Comparison of ENCODE assay signal across 9 mouse cellular contexts in genomic region chr10:75744017-75744416, GRCm38 (mm10). TPM values are rescaled to one million over a fixed set of nuclear protein-coding genes. Genes with fewer than 3 reads are reported as not detected.
DNase-seq lines count a peak whose midpoint lies in the region; ATAC-seq and TF ChIP-seq lines count a peak whose summit lies in the region.
"Had no signal": no experiment of that assay in that cellular context is flagged by ENCODE, and none has a peak within 500 bp of the region (broad histone marks: within the 10 kb centered on the region; RNA-seq: fewer than 3 reads in every experiment).

No protein-coding gene starts in this region.

- no peaks in the 10 kb centered on the region for H3K79me2 ChIP-seq in CH12.LX (replicated peaks; ENCODE audit: control insufficient read depth, extremely low read depth, insufficient read depth, poor library complexity, severe bottlenecking)

- H3K4me3 ChIP-seq in CH12.LX (replicated peaks in 1 of 3; ENCODE audit: low read depth in 2 of 3, low read length in 2 of 3, poor library complexity in 1 of 3), result no peak overlapping the region
- no peak overlapping the region for H3K4me3 ChIP-seq in heart, postnatal 0 days (ENCODE audit: low read depth, low read length)
- no peak overlapping the region for H3K4me3 ChIP-seq in liver, embryonic 13.5 days (replicated peaks)
- no peak overlapping the region for H3K4me3 ChIP-seq in neural tube, embryonic 12.5 days
- H3K4me3 ChIP-seq in stomach, embryonic 16.5 days (replicated peaks; ENCODE audit: low read length), result no peak overlapping the region
- H3K4me3 ChIP-seq: heart, embryonic 13.5 days had no signal

- peak; percentile 78 for ATAC-seq in erythroid progenitor cell, adult 5-6 weeks (replicated peaks; ENCODE audit: low FRiP score, poor library complexity, severe bottlenecking)
- peak; percentile 86 for ATAC-seq in heart, postnatal 0 days (ENCODE audit: insufficient read depth, low read depth)
- peak; percentile 80 for ATAC-seq in liver, embryonic 13.5 days (ENCODE audit: low read depth)
- ATAC-seq in neural tube, embryonic 12.5 days (ENCODE audit: low FRiP score, low read depth), result peak; percentile 82
- ATAC-seq in stomach, embryonic 16.5 days (ENCODE audit: insufficient read depth, low FRiP score), result peak; percentile 84

- H3K9ac ChIP-seq in CH12.LX (ENCODE audit: insufficient read depth, low read depth), result no peak overlapping the region
- H3K9ac ChIP-seq in heart, postnatal 0 days (replicated peaks; ENCODE audit: low read depth, low read length), result no peak overlapping the region
- H3K9ac ChIP-seq in liver, embryonic 13.5 days, result no peak overlapping the region
- no peak overlapping the region for H3K9ac ChIP-seq in neural tube, embryonic 12.5 days
- no peak overlapping the region for H3K9ac ChIP-seq in stomach, embryonic 16.5 days (ENCODE audit: low read length)
- H3K9ac ChIP-seq: heart, embryonic 13.5 days had no signal

- WGBS in heart, postnatal 0 days, result 42% methylated on average over 3 of the region's 3 CpGs
- WGBS in liver, embryonic 13.5 days (ENCODE audit: insufficient replicate concordance), result 41% methylated on average over 3 of the region's 3 CpGs
- whole genome bisulfite sequencing in neural tube, embryonic 12.5 days, result 48% methylated on average over 3 of the region's 3 CpGs
- WGBS in stomach, embryonic 16.5 days, result 38% methylated on average over 3 of the region's 3 CpGs

- no peak overlapping the region for H3K4me2 ChIP-seq in CH12.LX (ENCODE audit: insufficient read depth, low read depth, poor library complexity, severe bottlenecking)
- no peak overlapping the region for H3K4me2 ChIP-seq in heart, postnatal 0 days (ENCODE audit: low read depth, low read length)
- H3K4me2 ChIP-seq in liver, embryonic 13.5 days, result no peak overlapping the region
- H3K4me2 ChIP-seq in neural tube, embryonic 12.5 days (replicated peaks), result no peak overlapping the region
- no peak overlapping the region for H3K4me2 ChIP-seq in stomach, embryonic 16.5 days (ENCODE audit: low read depth, low read length)
- H3K4me2 ChIP-seq: heart, embryonic 13.5 days had no signal

- TF ChIP-seq POLR2A in CH12.LX (IDR thresholded peaks at IDR 0.05; ENCODE audit: low read depth, low read length), result no peak

- H3K9me3 ChIP-seq in CH12.LX (replicated peaks; ENCODE audit: low read length), result no peaks in the 10 kb centered on the region
- H3K9me3 ChIP-seq in heart, postnatal 0 days (replicated peaks; ENCODE audit: control insufficient read depth, low read length), result no peaks in the 10 kb centered on the region
- no peaks in the 10 kb centered on the region for H3K9me3 ChIP-seq in liver, embryonic 13.5 days (replicated peaks)
- H3K9me3 ChIP-seq in neural tube, embryonic 12.5 days, result no peaks in the 10 kb centered on the region
- H3K9me3 ChIP-seq in stomach, embryonic 16.5 days (replicated peaks; ENCODE audit: control insufficient read depth, low read length), result no peaks in the 10 kb centered on the region
- H3K9me3 ChIP-seq: heart, embryonic 13.5 days had no signal

- H3K36me3 ChIP-seq in CH12.LX (replicated peaks in 1 of 2; ENCODE audit: control insufficient read depth in 1 of 2, insufficient read depth in 1 of 2, low read length in 1 of 2), result peaks cover 71 to 95% of the 10 kb centered on the region in 2 experiments
- peaks cover 95% of the 10 kb centered on the region for H3K36me3 ChIP-seq in heart, postnatal 0 days (replicated peaks; ENCODE audit: control insufficient read depth, insufficient read depth, low read length)
- peaks cover 99% of the 10 kb centered on the region for H3K36me3 ChIP-seq in liver, embryonic 13.5 days
- peaks cover 90% of the 10 kb centered on the region for H3K36me3 ChIP-seq in neural tube, embryonic 12.5 days
- peaks cover 15% of the 10 kb centered on the region; the same call in 1 of the 2 replicates for H3K36me3 ChIP-seq in stomach, embryonic 16.5 days (ENCODE audit: control insufficient read depth, insufficient read depth, low read length)

- no peak for TF ChIP-seq EP300 in CH12.LX (IDR thresholded peaks at IDR 0.05; ENCODE audit: low read length)
- no peak for TF ChIP-seq EP300 in heart, postnatal 0 days (IDR thresholded peaks at IDR 0.05; ENCODE audit: low read depth)

- peak; percentile 87 to 96 for TF ChIP-seq CTCF in CH12.LX (conservative IDR thresholded peaks at IDR 0.05 in 1 of 2, IDR thresholded peaks at IDR 0.05 in 1 of 2; ENCODE audit: low read depth in 2 of 2, low read length in 2 of 2)
- peak; percentile 99 for TF ChIP-seq CTCF in heart, postnatal 0 days (IDR thresholded peaks at IDR 0.05; ENCODE audit: low read depth)

- no peaks in the 10 kb centered on the region for H3K4me1 ChIP-seq in CH12.LX (ENCODE audit: control insufficient read depth in 1 of 2, insufficient read depth in 2 of 2)
- no peaks in the 10 kb centered on the region for H3K4me1 ChIP-seq in heart, postnatal 0 days (ENCODE audit: control insufficient read depth, insufficient read depth)
- 0 out of 2 replicates have a peak, but pooled peaks cover 4% of the 10 kb centered on the region for H3K4me1 ChIP-seq in liver, embryonic 13.5 days (replicated peaks)
- no peaks in the 10 kb centered on the region for H3K4me1 ChIP-seq in neural tube, embryonic 12.5 days
- no peaks in the 10 kb centered on the region for H3K4me1 ChIP-seq in stomach, embryonic 16.5 days (ENCODE audit: control insufficient read depth, insufficient read depth, low read length)
- H3K4me1 ChIP-seq: heart, embryonic 13.5 days had no signal

- no peak overlapping the region for H3K27ac ChIP-seq in CH12.LX (ENCODE audit: insufficient read depth, low read depth)
- no peak overlapping the region for H3K27ac ChIP-seq in heart, postnatal 0 days (ENCODE audit: low read depth)
- no peak overlapping the region for H3K27ac ChIP-seq in liver, embryonic 13.5 days
- H3K27ac ChIP-seq in neural tube, embryonic 12.5 days, result no peak overlapping the region
- no peak overlapping the region for H3K27ac ChIP-seq in stomach, embryonic 16.5 days (ENCODE audit: low read length)
- H3K27ac ChIP-seq: heart, embryonic 13.5 days had no signal

- peak; percentile 74 for DNase-seq in CH12.LX (ENCODE audit: extremely low read depth)
- peak; percentile 62 for DNase-seq in brain, embryonic 18.5 days (ENCODE audit: low read depth, low spot score)
- peak; percentile 54 for DNase-seq in heart, postnatal 0 days (ENCODE audit: low spot score)
- peak; percentile 76 to 92 for DNase-seq in kidney, postnatal 25 days
- DNase-seq in liver, embryonic 13.5 days, result peak; percentile 52

- TF ChIP-seq RAD21 in CH12.LX (IDR thresholded peaks at IDR 0.05; ENCODE audit: low read depth, low read length), result peak; percentile 90

- dilution Hi-C loops in CH12.LX (cut with MboI; ENCODE audit: extremely low pct_ligation_motif_present, extremely low pct_unique_long_range_greater_than_20kb, low sequenced_read_pairs), result no loop called here

- in situ Hi-C loops in CH12.LX (cut with MboI; ENCODE audit: low pct_ligation_motif_present, low pct_unique_long_range_greater_than_20kb, low sequenced_read_pairs), result loop anchor here (10.0 kb wide), 1 partner anchor 111 kb away; no protein-coding TSS in a partner anchor

- H3K27me3 ChIP-seq in CH12.LX (replicated peaks), result no peaks in the 10 kb centered on the region
- no peaks in the 10 kb centered on the region for H3K27me3 ChIP-seq in heart, postnatal 0 days (ENCODE audit: control insufficient read depth, insufficient read depth, low read length)
- H3K27me3 ChIP-seq in liver, embryonic 13.5 days, result no peaks in the 10 kb centered on the region
- H3K27me3 ChIP-seq in neural tube, embryonic 12.5 days (replicated peaks), result no peaks in the 10 kb centered on the region
- no peaks in the 10 kb centered on the region for H3K27me3 ChIP-seq in stomach, embryonic 16.5 days (ENCODE audit: control insufficient read depth, insufficient read depth, low read length)
- H3K27me3 ChIP-seq: heart, embryonic 13.5 days had no signal

RNA-seq across cellular contexts. Expression of gene Cabin1, which starts 20.1 kb away (rescaled TPM):
- total RNA-seq in CH12.LX (2012; rRNA removed) (29.0 and 35.8 TPM in 2 replicates), CH12.LX (2014; rRNA removed) (11.8 and 12.0 TPM in 2 replicates)
- 38.9 and 46.0 TPM in 2 replicates for polyA plus RNA-seq in CH12.LX (2012; ENCODE audit: insufficient read length, low read depth)
- total RNA-seq in erythroid progenitor cell, adult 5-6 weeks (2015; ENCODE audit: low replicate concordance), result 108 and 136 TPM in 2 replicates
- 115 and 143 TPM in 2 replicates for total RNA-seq in erythroid progenitor cell, adult 5-6 weeks (2017; ENCODE audit: low replicate concordance)
- total RNA-seq in heart, postnatal 0 days (2014; rRNA removed; ENCODE audit: low replicate concordance), result 44.1 and 194 TPM in 2 replicates
- 13.8 and 14.0 TPM in 2 replicates for polyA plus RNA-seq in heart, postnatal 0 days (2015; fragmentation: Nextera tagmentation; extraction: Ambion mirVana)
- 15.4 and 16.6 TPM in 2 replicates for polyA plus RNA-seq in liver, embryonic 13.5 days (2015; fragmentation: Nextera tagmentation; extraction: Ambion mirVana)
- polyA plus RNA-seq in neural tube, embryonic 12.5 days (2016; fragmentation: Nextera tagmentation; extraction: Ambion mirVana), result 37.2 and 42.4 TPM in 2 replicates
- 29.3 and 34.0 TPM in 2 replicates for polyA plus RNA-seq in stomach, embryonic 16.5 days (2015; fragmentation: Nextera tagmentation; extraction: Ambion mirVana)

RNA-seq across cellular contexts. Expression of gene Ddt, which starts 29.2 kb away (rescaled TPM):
- total RNA-seq in CH12.LX (2012; rRNA removed), result 229 and 390 TPM in 2 replicates
- 766 and 869 TPM in 2 replicates for total RNA-seq in CH12.LX (2014; rRNA removed)
- polyA plus RNA-seq in CH12.LX (2012; ENCODE audit: insufficient read length, low read depth), result 599 and 608 TPM in 2 replicates
- 33.5 TPM in 1 of 2 replicates, not detected in the other for total RNA-seq in erythroid progenitor cell, adult 5-6 weeks (2015; ENCODE audit: low replicate concordance)
- total RNA-seq in erythroid progenitor cell, adult 5-6 weeks (2017; ENCODE audit: low replicate concordance), result not detected in 2 replicates
- total RNA-seq in heart, postnatal 0 days (2014; rRNA removed; ENCODE audit: low replicate concordance), result 66.7 and 83.0 TPM in 2 replicates
- 82.1 and 84.8 TPM in 2 replicates for polyA plus RNA-seq in heart, postnatal 0 days (2015; fragmentation: Nextera tagmentation; extraction: Ambion mirVana)
- polyA plus RNA-seq in liver, embryonic 13.5 days (2015; fragmentation: Nextera tagmentation; extraction: Ambion mirVana), result 180 and 186 TPM in 2 replicates
- 91.8 and 95.6 TPM in 2 replicates for polyA plus RNA-seq in neural tube, embryonic 12.5 days (2016; fragmentation: Nextera tagmentation; extraction: Ambion mirVana)
- polyA plus RNA-seq in stomach, embryonic 16.5 days (2015; fragmentation: Nextera tagmentation; extraction: Ambion mirVana), result 57.1 and 72.9 TPM in 2 replicates

RNA-seq across cellular contexts. Expression of gene Gm20441, which starts 36.7 kb away (rescaled TPM):
- 0.42 and 0.68 TPM in 2 replicates for total RNA-seq in CH12.LX (2012; rRNA removed)
- total RNA-seq in CH12.LX (2014; rRNA removed), result 0.55 TPM in 1 of 2 replicates, not detected in the other
- not detected in 2 replicates for polyA plus RNA-seq in CH12.LX (2012; ENCODE audit: insufficient read length, low read depth)
- not detected in 2 replicates for total RNA-seq in erythroid progenitor cell, adult 5-6 weeks (2015; ENCODE audit: low replicate concordance)
- not detected in 2 replicates for total RNA-seq in erythroid progenitor cell, adult 5-6 weeks (2017; ENCODE audit: low replicate concordance)
- not detected in 2 replicates for total RNA-seq in heart, postnatal 0 days (2014; rRNA removed; ENCODE audit: low replicate concordance)
- not detected in 2 replicates for polyA plus RNA-seq in heart, postnatal 0 days (2015; fragmentation: Nextera tagmentation; extraction: Ambion mirVana)
- not detected in 2 replicates for polyA plus RNA-seq in liver, embryonic 13.5 days (2015; fragmentation: Nextera tagmentation; extraction: Ambion mirVana)
- not detected in 2 replicates for polyA plus RNA-seq in neural tube, embryonic 12.5 days (2016; fragmentation: Nextera tagmentation; extraction: Ambion mirVana)
- not detected in 2 replicates for polyA plus RNA-seq in stomach, embryonic 16.5 days (2015; fragmentation: Nextera tagmentation; extraction: Ambion mirVana)
- polyA plus RNA-seq: heart, embryonic 13.5 days had no signal

RNA-seq across cellular contexts. Expression of gene Gstt3, which starts 37.2 kb away (rescaled TPM):
- total RNA-seq in CH12.LX (2012; rRNA removed) (72.3 and 117 TPM in 2 replicates), CH12.LX (2014; rRNA removed) (109 and 110 TPM in 2 replicates)
- polyA plus RNA-seq in CH12.LX (2012; ENCODE audit: insufficient read length, low read depth), result 144 and 163 TPM in 2 replicates
- 1.3 TPM in 1 of 2 replicates, not detected in the other for total RNA-seq in erythroid progenitor cell, adult 5-6 weeks (2015; ENCODE audit: low replicate concordance)
- 0.13 TPM in 1 of 2 replicates, not detected in the other for total RNA-seq in erythroid progenitor cell, adult 5-6 weeks (2017; ENCODE audit: low replicate concordance)
- 3.2 and 4.1 TPM in 2 replicates for total RNA-seq in heart, postnatal 0 days (2014; rRNA removed; ENCODE audit: low replicate concordance)
- polyA plus RNA-seq in heart, postnatal 0 days (2015; fragmentation: Nextera tagmentation; extraction: Ambion mirVana), result 2.1 and 3.1 TPM in 2 replicates
- polyA plus RNA-seq in liver, embryonic 13.5 days (2015; fragmentation: Nextera tagmentation; extraction: Ambion mirVana), result 8.0 and 10.3 TPM in 2 replicates
- 1.8 and 2.4 TPM in 2 replicates for polyA plus RNA-seq in neural tube, embryonic 12.5 days (2016; fragmentation: Nextera tagmentation; extraction: Ambion mirVana)
- 50.2 and 55.5 TPM in 2 replicates for polyA plus RNA-seq in stomach, embryonic 16.5 days (2015; fragmentation: Nextera tagmentation; extraction: Ambion mirVana)

RNA-seq across cellular contexts. Expression of gene Gstt1, which starts 54.4 kb away (rescaled TPM):
- total RNA-seq in CH12.LX (2012; rRNA removed) (50.9 and 58.1 TPM in 2 replicates), CH12.LX (2014; rRNA removed) (2.4 and 2.9 TPM in 2 replicates)
- 4.5 and 6.2 TPM in 2 replicates for polyA plus RNA-seq in CH12.LX (2012; ENCODE audit: insufficient read length, low read depth)
- total RNA-seq in erythroid progenitor cell, adult 5-6 weeks (2015; ENCODE audit: low replicate concordance), result 25.6 and 29.3 TPM in 2 replicates
- total RNA-seq in erythroid progenitor cell, adult 5-6 weeks (2017; ENCODE audit: low replicate concordance), result 18.0 and 25.6 TPM in 2 replicates
- 12.9 and 20.0 TPM in 2 replicates for total RNA-seq in heart, postnatal 0 days (2014; rRNA removed; ENCODE audit: low replicate concordance)
- polyA plus RNA-seq in heart, postnatal 0 days (2015; fragmentation: Nextera tagmentation; extraction: Ambion mirVana), result 7.6 and 10.1 TPM in 2 replicates
- polyA plus RNA-seq in liver, embryonic 13.5 days (2015; fragmentation: Nextera tagmentation; extraction: Ambion mirVana), result 49.2 and 50.2 TPM in 2 replicates
- polyA plus RNA-seq in neural tube, embryonic 12.5 days (2016; fragmentation: Nextera tagmentation; extraction: Ambion mirVana), result 2.1 and 4.2 TPM in 2 replicates
- polyA plus RNA-seq in stomach, embryonic 16.5 days (2015; fragmentation: Nextera tagmentation; extraction: Ambion mirVana), result 20.6 and 20.8 TPM in 2 replicates
